Mouse (Mus musculus) left cerebral cortex, adult 18-20 months (tissue): ENCODE results near the gene Olfr1100. TPM values are rescaled to one million over a fixed set of nuclear protein-coding genes. Genes with fewer than 3 reads are reported as not detected.
A peak's percentile ranks its signal among the peaks of the same experiment; 100 is the strongest.

Source experiments
- DNase-seq, 2 experiments: peaks; one replicate each; pipeline ENCODE4 v3.0.0; 2021 to 2022; ENCODE audit warnings: low spot score in 2 of 2, mixed read lengths in 1 of 2
- long read RNA-seq, 2 experiments: library from polyadenylated mRNA; stranded (forward); transcript quantifications; one replicate each; pipeline ENCODE4 v2.0.0; 2021
- total RNA-seq, 2 experiments: library from RNA; stranded (reverse); gene quantifications; 2 replicates each; pipeline ENCODE4 v1.2.3; 2021

Gene Olfr1100
- total RNA-seq, result not detected
- long read RNA-seq, experiment 1, result 0 reads
- long read RNA-seq, experiment 2, result 0 reads

DNA sequence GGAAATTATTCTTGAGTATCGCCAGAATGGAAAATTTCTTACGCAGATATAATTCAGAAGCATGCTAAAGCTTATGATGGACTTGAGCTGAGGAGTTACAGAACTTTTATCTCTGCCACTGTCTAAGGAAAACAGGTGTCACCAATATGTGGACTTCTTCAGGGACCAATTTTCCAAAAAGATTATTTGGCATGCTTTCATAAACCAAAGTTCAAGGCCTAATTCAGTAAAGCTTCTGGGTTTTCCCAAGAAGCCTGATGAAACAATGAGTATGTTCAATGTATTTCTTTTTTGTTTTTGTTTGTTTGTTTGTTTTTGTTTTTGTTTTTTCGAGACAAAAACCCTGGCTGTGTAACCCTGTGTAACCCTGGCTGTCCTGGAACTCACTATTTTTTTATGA lies at the start of gene Olfr1100:
Gene Olfr1100, minus strand, starts transcription at position 101 of the 400 bp plus-strand sequence.
- DNase-seq, result no peak

DNA sequence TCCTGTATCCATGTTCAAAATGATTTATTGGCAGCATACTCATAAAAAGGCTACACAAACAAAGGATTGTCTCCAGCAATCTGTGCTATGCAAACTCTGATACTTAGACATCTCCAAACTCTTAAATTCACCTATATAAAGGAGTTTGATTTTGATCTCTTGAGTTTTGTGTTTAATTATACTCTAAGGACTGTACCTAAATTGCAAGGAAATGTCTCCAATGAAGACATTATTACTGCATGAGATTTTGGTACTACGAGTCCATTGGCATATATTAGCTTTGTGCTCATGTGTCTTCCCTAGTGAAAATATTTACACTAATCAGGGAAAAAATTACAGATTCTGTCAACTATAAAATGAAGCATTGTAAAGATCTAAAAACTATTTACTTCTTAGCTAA lies 47.2 kb upstream of the Olfr1100 start, which contains the start of gene Olfr1104:
Gene Olfr1104, minus strand, starts transcription at position 101 of the 400 bp plus-strand sequence.
- DNase-seq, result no peak

DNA sequence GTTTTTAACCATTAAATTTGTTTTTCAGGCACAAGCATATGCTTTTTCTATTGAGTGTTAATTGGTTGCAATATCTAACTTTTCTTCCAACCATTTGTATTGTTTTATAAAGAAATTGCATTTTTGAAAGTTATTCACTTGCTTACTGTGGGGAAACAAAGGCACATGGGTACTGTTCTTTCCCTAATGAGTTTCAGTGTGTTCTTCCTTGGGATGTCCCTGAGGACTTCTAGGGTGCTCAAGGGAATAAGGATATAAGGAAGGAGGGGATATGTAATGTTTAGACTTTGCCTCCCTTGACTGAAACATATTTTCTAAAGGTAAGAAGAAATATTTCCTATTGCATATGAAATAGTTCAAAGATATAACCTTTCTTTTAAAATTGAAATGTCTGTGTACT lies 18.3 kb upstream of the Olfr1100 start, which contains the start of gene Olfr1102:
Gene Olfr1102, plus strand, starts transcription at position 301 of the 400 bp plus-strand sequence.
- DNase-seq, result no peak

DNA sequence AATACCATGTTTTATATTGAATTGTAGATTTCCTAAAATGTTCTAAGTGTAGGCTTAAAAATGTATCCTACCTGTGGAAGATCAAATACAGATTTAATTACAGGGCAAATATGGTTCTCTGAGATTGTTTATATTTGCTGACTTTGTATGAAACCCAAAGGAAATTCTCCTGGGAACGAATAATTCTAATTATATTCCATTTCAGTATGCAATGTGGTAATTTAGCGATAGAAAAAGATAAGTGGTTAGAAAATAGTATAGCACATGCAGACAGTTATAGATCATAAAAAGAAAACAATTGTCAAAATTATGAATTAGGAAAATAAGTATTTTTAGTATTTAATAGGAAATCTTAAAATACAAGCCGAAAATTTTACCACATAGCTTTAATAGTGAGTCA lies 11.4 kb upstream of the Olfr1100 start, which contains the start of gene Olfr1101:
Gene Olfr1101, minus strand, starts transcription at position 101 of the 400 bp plus-strand sequence.
- DNase-seq, result no peak

DNA sequence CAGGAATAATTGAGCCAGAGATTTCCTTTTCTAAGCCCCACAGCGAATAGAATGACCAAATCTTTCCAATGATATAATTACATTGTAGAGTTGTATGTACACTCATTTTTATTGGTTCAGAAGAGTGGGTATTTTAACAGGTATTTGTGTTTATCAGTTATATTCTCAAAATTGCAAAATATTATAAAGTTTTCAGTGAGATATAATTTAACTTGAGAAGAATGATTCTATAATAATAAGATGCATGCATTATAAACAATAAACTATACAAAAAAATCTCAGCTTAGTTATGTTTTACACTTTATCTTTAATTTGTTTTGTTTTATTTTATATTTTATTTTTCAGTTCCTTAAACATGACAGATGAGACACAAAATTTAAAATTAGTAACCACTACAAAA lies 19.2 kb downstream of the Olfr1100 start, which contains the start of gene Olfr1099:
Gene Olfr1099, minus strand, starts transcription at position 101 of the 400 bp plus-strand sequence.
- DNase-seq, result no peak

DNA sequence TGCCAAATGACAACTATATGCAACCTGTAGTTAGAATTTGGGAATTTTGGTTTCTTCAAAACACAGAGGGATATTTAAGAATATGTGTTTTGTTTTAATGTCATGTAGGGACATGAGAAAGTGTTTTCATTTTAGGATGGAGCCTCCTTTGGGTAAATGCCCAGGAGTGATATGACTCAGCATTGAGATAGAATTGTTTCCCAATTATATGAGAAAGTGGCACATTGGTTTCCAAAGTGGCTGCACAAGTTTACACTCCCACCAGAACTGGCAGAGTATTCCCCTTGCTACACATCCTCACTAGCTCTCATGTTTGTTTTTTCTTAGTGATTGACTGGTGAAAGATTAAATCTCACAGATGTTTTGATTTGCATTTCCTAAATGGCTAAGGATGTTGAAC lies 53.2 kb downstream of the Olfr1100 start:
- peak; percentile 14 to 16 for DNase-seq

Other genes with a start within 250 kb of the Olfr1100 start
- gene Olfr1089, start 246.3 kb downstream of the Olfr1100 start, total RNA-seq, result not detected
- not detected for gene Olfr1090, start 221.0 kb downstream of the Olfr1100 start, total RNA-seq
- gene Olfr1093, start 197.5 kb downstream of the Olfr1100 start, total RNA-seq, result not detected
- gene Olfr141, start 169.9 kb downstream of the Olfr1100 start, total RNA-seq, result not detected
- gene Olfr1094, start 155.3 kb downstream of the Olfr1100 start, total RNA-seq, result not detected
- gene Olfr1095, start 128.3 kb downstream of the Olfr1100 start, total RNA-seq, result not detected
- gene Gm13723, start 105.2 kb downstream of the Olfr1100 start, total RNA-seq, result not detected
- gene Olfr1097, start 87.7 kb downstream of the Olfr1100 start, total RNA-seq, result not detected
- not detected for gene Olfr1098, start 55.4 kb downstream of the Olfr1100 start, total RNA-seq
- not detected for gene Olfr1099, start 19.3 kb downstream of the Olfr1100 start, total RNA-seq
- gene Olfr1101, start 11.3 kb upstream of the Olfr1100 start, total RNA-seq, result not detected
- not detected for gene Olfr1102, start 18.4 kb upstream of the Olfr1100 start, total RNA-seq
- gene Olfr1104, start 47.1 kb upstream of the Olfr1100 start, total RNA-seq, result not detected
- not detected for gene Olfr1105, start 56.6 kb upstream of the Olfr1100 start, total RNA-seq
- not detected for gene Olfr1106, start 72.3 kb upstream of the Olfr1100 start, total RNA-seq
- gene Olfr1107, start 95.9 kb upstream of the Olfr1100 start, total RNA-seq, result not detected
- gene Olfr1109, start 116.1 kb upstream of the Olfr1100 start, total RNA-seq, result not detected
- not detected for gene Olfr259, start 134.6 kb upstream of the Olfr1100 start, total RNA-seq
- not detected for gene Olfr1110, start 160.3 kb upstream of the Olfr1100 start, total RNA-seq
- gene Olfr1111, start 172.7 kb upstream of the Olfr1100 start, total RNA-seq, result not detected
- gene Olfr1112, start 207.8 kb upstream of the Olfr1100 start, total RNA-seq, result not detected
- gene Olfr1113, start 229.0 kb upstream of the Olfr1100 start, total RNA-seq, result not detected